Mouse (Mus musculus): ENCODE data around the gene Me3. TPM values are rescaled to one million over a fixed set of nuclear protein-coding genes. Genes with fewer than 3 reads are reported as not detected.

The Me3 gene
- polyA plus RNA-seq, 1 experiment = 0.44 TPM

DNA sequence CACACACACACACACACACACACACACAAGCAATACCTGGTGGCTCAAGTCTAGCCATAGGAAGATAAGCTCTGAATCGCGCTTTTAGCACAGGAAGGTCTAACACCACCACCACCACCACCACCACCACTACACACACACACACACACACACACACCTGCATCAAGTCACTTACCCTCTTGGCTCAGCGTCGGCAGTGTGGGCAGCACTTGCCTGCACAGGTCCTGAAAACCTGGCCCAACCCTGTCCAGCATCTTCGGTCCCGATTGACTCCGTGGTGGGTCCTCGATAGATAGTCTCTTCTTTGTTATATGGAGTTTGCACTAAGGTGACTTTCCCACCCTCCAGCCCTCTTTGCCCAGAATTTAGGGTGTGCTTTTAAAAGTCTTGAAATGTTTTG is 270.8 kb downstream of the Me3 start:
- H3K4me1 ChIP-seq (ENCODE audit: control insufficient read depth, insufficient read depth, insufficient read length) = no peaks in the 10 kb centered on the region
- DNase-seq (ENCODE audit: low read depth in 1 of 2, low spot score in 2 of 2) = no peak
- H3K27me3 ChIP-seq (ENCODE audit: control insufficient read depth, insufficient read depth, low read length) = no peaks in the 10 kb centered on the region
- H3K4me3 ChIP-seq (ENCODE audit: extremely low read depth, insufficient read depth, insufficient read length) = no peak overlapping the region
- WGBS = 87% methylated on average over 8 of the region's 8 CpGs
- no peak for TF ChIP-seq POLR2A (IDR thresholded peaks at IDR 0.05; ENCODE audit: low read depth, low read length)
- TF ChIP-seq CTCF (IDR thresholded peaks at IDR 0.05; ENCODE audit: extremely low read depth, insufficient read depth, insufficient read length, insufficient replicate concordance) = no peak
- H3K27ac ChIP-seq (ENCODE audit: insufficient read depth, low read length) = no peak overlapping the region
- no peaks in the 10 kb centered on the region for H3K36me3 ChIP-seq (ENCODE audit: control insufficient read depth, insufficient read depth, low read length)

DNA sequence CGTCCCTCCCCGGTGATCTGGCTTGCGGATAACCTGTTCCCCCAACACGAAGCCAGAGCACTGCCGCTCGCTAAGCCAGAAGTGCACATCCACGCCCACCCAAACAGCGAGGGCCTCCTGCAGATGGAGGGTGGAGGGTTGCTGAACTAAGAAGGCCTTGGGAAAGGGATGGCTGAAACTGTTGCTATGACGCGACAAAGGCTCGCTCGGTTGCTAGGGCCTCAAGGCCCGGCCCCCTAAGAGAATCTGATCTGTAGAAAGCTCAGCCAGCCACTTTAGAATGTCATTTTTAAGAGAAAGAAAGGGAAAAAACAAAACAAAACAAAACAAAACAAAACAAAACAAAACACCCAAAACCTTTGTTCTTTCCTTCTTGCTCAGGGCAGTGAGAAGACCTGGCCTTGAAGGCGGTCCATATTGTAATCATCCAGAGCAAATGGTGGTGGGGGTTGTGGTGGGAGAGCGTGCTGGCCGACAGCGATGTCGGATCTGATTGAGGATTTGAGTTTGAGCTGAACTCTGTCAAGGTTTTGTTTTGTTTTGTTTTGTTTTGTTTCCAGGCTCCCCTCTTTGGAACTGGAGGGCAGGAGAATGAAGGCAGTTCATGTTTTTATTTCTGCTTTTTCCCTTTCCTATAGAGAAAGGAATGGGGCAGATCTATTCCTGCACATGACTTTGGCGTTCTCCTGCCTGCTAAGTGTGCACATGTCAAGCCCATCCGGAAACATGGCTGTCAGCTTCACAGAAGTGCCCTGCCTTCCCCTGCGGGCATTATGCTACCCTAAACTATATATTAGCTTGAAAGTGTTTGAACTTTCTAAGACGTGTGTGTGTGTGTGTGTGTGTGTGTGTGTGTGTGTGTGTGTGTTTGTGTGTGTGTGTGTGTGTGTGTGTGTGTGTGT is 271.5 kb downstream of the Me3 start, which contains the start of gene Ccdc81:
Gene Ccdc81 (minus strand): TSS at position 188 of the 902 bp plus-strand sequence.
- Histone ChIP-seq H3K4me1 (ENCODE audit: control insufficient read depth, insufficient read depth, insufficient read length) (no peaks in the 10 kb centered on the region), H3K36me3 (ENCODE audit: control insufficient read depth, insufficient read depth, low read length) (no peaks in the 10 kb centered on the region), H3K27me3 (ENCODE audit: control insufficient read depth, insufficient read depth, low read length) (no peaks in the 10 kb centered on the region), H3K27ac (ENCODE audit: insufficient read depth, low read length) (no peak within 1 kb of the TSS), H3K4me3 (ENCODE audit: extremely low read depth, insufficient read depth, insufficient read length) (no peak within 1 kb of the TSS)
- TF ChIP-seq CTCF (IDR thresholded peaks at IDR 0.05; ENCODE audit: extremely low read depth, insufficient read depth, insufficient read length, insufficient replicate concordance) (no peak), POLR2A (IDR thresholded peaks at IDR 0.05; ENCODE audit: low read depth, low read length) (no peak)
- 66% methylated on average over 22 of the region's 22 CpGs for WGBS
- DNase-seq (ENCODE audit: low read depth in 1 of 2, low spot score in 2 of 2) = no peak

Other genes starting within 250 kb of the Me3 start
- 27.6 and 36.5 TPM in 2 replicates for gene Tmem135, start 228.2 kb upstream of the Me3 start, polyA plus RNA-seq (2012; rRNA removed)
- gene Fzd4, start 228.0 kb upstream of the Me3 start, polyA plus RNA-seq (2012; rRNA removed) = 1.9 and 2.0 TPM in 2 replicates
- gene Prss23, start 105.2 kb upstream of the Me3 start, polyA plus RNA-seq (2012; rRNA removed) = 24.2 and 26.2 TPM in 2 replicates